Mouse (Mus musculus): Measurements from ENCODE around the gene Sgce. TPM values are rescaled to one million over a fixed set of nuclear protein-coding genes. Genes with fewer than 3 reads are reported as not detected.
"Not testable (repeated sequence)": the region's sequence is repeated elsewhere in the genome, so short reads cannot be mapped to it uniquely, and the experiment has no call there.

Sgce gene
- polyA plus RNA-seq (2016; fragmentation: Nextera tagmentation; extraction: Ambion mirVana) = 60.9 and 65.9 TPM in 2 replicates

GRCm38 (mm10) chr6:4746696-4747439 lies at the start of gene Sgce, which contains the start of gene Peg10:
Gene Sgce, minus strand, starts transcription at chr6:4747207.
Gene Peg10, plus strand, starts transcription at chr6:4747306.
- Histone ChIP-seq H3K4me3 (peak within 1 kb of the TSS; percentile 63), H3K4me1 (replicated peaks) (peaks cover 12% of the 10 kb centered on the region), H3K27ac (peak within 1 kb of the TSS; percentile 96), H3K36me3 (peaks cover 13% of the 10 kb centered on the region; the same call in 1 of the 2 replicates), H3K27me3 (ENCODE audit: insufficient read depth, poor library complexity, severe bottlenecking) (no peaks in the 10 kb centered on the region), H3K9me3 (peaks cover 30% of the 10 kb centered on the region)
- 49% methylated on average over 38 of the region's 38 CpGs for WGBS
- peak; percentile 89 for DNase-seq (ENCODE audit: low spot score)

- Histone ChIP-seq H3K4me3 (no peak overlapping the region), H3K27me3 (ENCODE audit: insufficient read depth, poor library complexity, severe bottlenecking) (no peaks in the 10 kb centered on the region), H3K27ac (no peak overlapping the region), H3K4me1 (replicated peaks) (no peaks in the 10 kb centered on the region), H3K36me3 (no peaks in the 10 kb centered on the region), H3K9me3 (peaks cover 3% of the 10 kb centered on the region; the same call in 1 of the 2 replicates)
- DNase-seq (ENCODE audit: low spot score) = no peak
- WGBS = 93% methylated on average over 1 of the region's 1 CpGs
Observed at GRCm38 (mm10) chr6:4796281-4796680, 49.3 kb upstream of the Sgce start.

GRCm38 (mm10) chr6:4762252-4762651 lies 15.2 kb upstream of the Sgce start:
- Histone ChIP-seq H3K9me3 (no peaks in the 10 kb centered on the region), H3K27me3 (ENCODE audit: insufficient read depth, poor library complexity, severe bottlenecking) (no peaks in the 10 kb centered on the region), H3K27ac (no peak overlapping the region), H3K36me3 (peaks cover 15% of the 10 kb centered on the region), H3K4me3 (no peak overlapping the region), H3K4me1 (replicated peaks) (no peaks in the 10 kb centered on the region)
- DNase-seq (ENCODE audit: low spot score) = no peak
- WGBS = 39% methylated on average over 2 of the region's 2 CpGs

GRCm38 (mm10) chr6:4761415-4762142 lies 14.6 kb upstream of the Sgce start:
- not testable (repeated sequence) for DNase-seq (ENCODE audit: low spot score); H3K9me3 ChIP-seq; H3K4me3 ChIP-seq; H3K4me1 ChIP-seq (replicated peaks); H3K27me3 ChIP-seq (ENCODE audit: insufficient read depth, poor library complexity, severe bottlenecking); H3K27ac ChIP-seq
- H3K36me3 ChIP-seq = peaks cover 22% of the 10 kb centered on the region
- 40% methylated on average over 3 of the region's 3 CpGs for WGBS

GRCm38 (mm10) chr6:4754886-4755285 lies 7.9 kb upstream of the Sgce start:
- H3K27me3 ChIP-seq (ENCODE audit: insufficient read depth, poor library complexity, severe bottlenecking) = no peaks in the 10 kb centered on the region
- peaks cover 26% of the 10 kb centered on the region for H3K9me3 ChIP-seq
- H3K4me1 ChIP-seq (replicated peaks) = no peaks in the 10 kb centered on the region
- H3K36me3 ChIP-seq = peaks cover 52% of the 10 kb centered on the region
- H3K27ac ChIP-seq = no peak overlapping the region
- no peak for DNase-seq (ENCODE audit: low spot score)
- no peak overlapping the region for H3K4me3 ChIP-seq
- WGBS = 95% methylated on average over 16 of the region's 16 CpGs

- H3K27me3 ChIP-seq (ENCODE audit: insufficient read depth, poor library complexity, severe bottlenecking) = no peaks in the 10 kb centered on the region
- peaks cover 51% of the 10 kb centered on the region for H3K36me3 ChIP-seq
- H3K9me3 ChIP-seq = peaks cover 26% of the 10 kb centered on the region
- no peak overlapping the region for H3K27ac ChIP-seq
- DNase-seq (ENCODE audit: low spot score) = no peak
- H3K4me1 ChIP-seq (replicated peaks) = no peaks in the 10 kb centered on the region
- WGBS = 90% methylated on average over 10 of the region's 10 CpGs
- H3K4me3 ChIP-seq = no peak overlapping the region
Observed at GRCm38 (mm10) chr6:4754286-4754685, 7.3 kb upstream of the Sgce start.

GRCm38 (mm10) chr6:4751355-4751754 lies 4.3 kb upstream of the Sgce start:
- Histone ChIP-seq H3K27ac (no peak overlapping the region), H3K27me3 (ENCODE audit: insufficient read depth, poor library complexity, severe bottlenecking) (no peaks in the 10 kb centered on the region), H3K4me1 (replicated peaks) (no peaks in the 10 kb centered on the region), H3K9me3 (peaks cover 53% of the 10 kb centered on the region), H3K36me3 (peaks cover 41% of the 10 kb centered on the region), H3K4me3 (no peak overlapping the region)
- DNase-seq (ENCODE audit: low spot score) = no peak
- WGBS = 84% methylated on average over 4 of the region's 4 CpGs

- H3K9me3 ChIP-seq = peaks cover 33% of the 10 kb centered on the region
- WGBS = 50% methylated on average over 22 of the region's 22 CpGs
- H3K36me3 ChIP-seq = peaks cover 18% of the 10 kb centered on the region
- DNase-seq (ENCODE audit: low spot score) = peak; percentile 94
- H3K27me3 ChIP-seq (ENCODE audit: insufficient read depth, poor library complexity, severe bottlenecking) = no peaks in the 10 kb centered on the region
- no peaks in the 10 kb centered on the region for H3K4me1 ChIP-seq (replicated peaks)
- H3K27ac ChIP-seq = 0 out of 2 replicates have a peak overlapping the region, but pooled peaks have one; percentile 96
- peak overlapping the region; percentile 63 for H3K4me3 ChIP-seq
Observed at GRCm38 (mm10) chr6:4749091-4749490, 2.1 kb upstream of the Sgce start.

- Histone ChIP-seq H3K27me3 (ENCODE audit: insufficient read depth, poor library complexity, severe bottlenecking) (no peaks in the 10 kb centered on the region), H3K27ac (peak overlapping the region; percentile 96), H3K4me1 (replicated peaks) (no peaks in the 10 kb centered on the region), H3K9me3 (peaks cover 30% of the 10 kb centered on the region), H3K36me3 (peaks cover 13% of the 10 kb centered on the region; the same call in 1 of the 2 replicates), H3K4me3 (peak overlapping the region; percentile 63)
- 43% methylated on average over 15 of the region's 15 CpGs for WGBS
- peak; percentile 56 for DNase-seq (ENCODE audit: low spot score)
Observed at GRCm38 (mm10) chr6:4748506-4748961, 1.5 kb upstream of the Sgce start.

- Histone ChIP-seq H3K27ac (peak overlapping the region; percentile 96), H3K27me3 (ENCODE audit: insufficient read depth, poor library complexity, severe bottlenecking) (no peaks in the 10 kb centered on the region), H3K9me3 (peaks cover 30% of the 10 kb centered on the region), H3K4me1 (replicated peaks) (peaks cover 2% of the 10 kb centered on the region), H3K36me3 (peaks cover 13% of the 10 kb centered on the region; the same call in 1 of the 2 replicates), H3K4me3 (peak overlapping the region; percentile 63)
- DNase-seq (ENCODE audit: low spot score) = peak; percentile 62
- WGBS = 54% methylated on average over 71 of the region's 71 CpGs
Observed at GRCm38 (mm10) chr6:4747677-4748505, 884 bp upstream of the Sgce start.

GRCm38 (mm10) chr6:4746036-4746695 lies 841 bp downstream of the Sgce start:
- Histone ChIP-seq H3K4me1 (replicated peaks) (peaks cover 19% of the 10 kb centered on the region), H3K4me3 (peak overlapping the region; percentile 63), H3K36me3 (peaks cover 13% of the 10 kb centered on the region; the same call in 1 of the 2 replicates), H3K9me3 (peaks cover 30% of the 10 kb centered on the region), H3K27me3 (ENCODE audit: insufficient read depth, poor library complexity, severe bottlenecking) (no peaks in the 10 kb centered on the region), H3K27ac (peak overlapping the region; percentile 96)
- 44% methylated on average over 22 of the region's 22 CpGs for WGBS
- DNase-seq (ENCODE audit: low spot score) = no peak

- Histone ChIP-seq H3K27ac (peak overlapping the region; percentile 69), H3K36me3 (peaks cover 5% of the 10 kb centered on the region), H3K4me3 (no peak overlapping the region), H3K4me1 (replicated peaks) (peaks cover 64% of the 10 kb centered on the region), H3K9me3 (no peaks in the 10 kb centered on the region), H3K27me3 (ENCODE audit: insufficient read depth, poor library complexity, severe bottlenecking) (no peaks in the 10 kb centered on the region)
- 29% methylated on average over 6 of the region's 6 CpGs for WGBS
- DNase-seq (ENCODE audit: low spot score) = no peak
Observed at GRCm38 (mm10) chr6:4740511-4740910, 6.5 kb downstream of the Sgce start.
